In the genomic region with DNA sequence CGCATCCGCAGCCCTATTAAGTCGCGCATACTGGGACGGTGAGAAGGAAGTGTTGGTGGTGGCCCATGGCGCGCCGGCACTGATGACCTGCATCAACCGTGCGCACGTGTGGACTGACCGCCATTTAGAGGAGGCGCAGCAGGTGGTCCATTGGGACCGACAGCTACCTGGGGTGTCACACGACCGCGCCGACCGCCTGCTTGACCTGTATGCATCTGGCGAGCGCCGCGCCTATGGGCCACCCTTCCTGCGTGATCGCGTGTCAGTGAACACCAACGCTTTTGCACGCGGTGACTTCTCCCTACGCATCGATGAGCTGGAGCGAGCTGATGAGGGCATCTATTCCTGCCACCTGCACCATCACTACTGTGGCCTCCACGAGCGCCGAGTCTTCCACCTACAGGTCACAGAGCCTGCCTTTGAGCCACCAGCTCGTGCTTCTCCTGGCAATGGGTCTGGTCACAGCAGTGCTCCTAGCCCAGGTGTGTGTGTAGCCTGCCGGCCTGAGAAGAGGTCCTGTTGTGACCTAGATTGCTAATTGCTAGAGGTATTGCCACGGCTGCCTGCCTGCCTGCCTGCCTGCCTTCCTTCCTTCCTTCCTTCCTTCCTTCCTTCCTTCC, we compare ENCODE assay signal across 8 mouse cellular contexts. TPM values are rescaled to one million over a fixed set of nuclear protein-coding genes. Genes with fewer than 3 reads are reported as not detected.
DNase-seq lines count a peak whose midpoint lies in the region; ATAC-seq lines count a peak whose summit lies in the region.

No protein-coding gene starts in this region.

- H3K9me3 ChIP-seq in kidney, embryonic 16.5 days (ENCODE audit: low read length), result no peaks in the 10 kb centered on the region
- H3K9me3 ChIP-seq in hindbrain, embryonic 10.5 days, result no peaks in the 10 kb centered on the region
- no peaks in the 10 kb centered on the region for H3K9me3 ChIP-seq in midbrain, embryonic 11.5 days (ENCODE audit: control insufficient read depth, low read length)

- no peak overlapping the region for H3K9ac ChIP-seq in kidney, embryonic 16.5 days (replicated peaks; ENCODE audit: low read length)
- no peak overlapping the region for H3K9ac ChIP-seq in midbrain, embryonic 11.5 days (ENCODE audit: low read length)

- no peak for ATAC-seq in kidney, embryonic 16.5 days (ENCODE audit: low FRiP score, low TSS enrichment)
- ATAC-seq in midbrain, embryonic 11.5 days (ENCODE audit: low FRiP score), result no peak

- peak overlapping the region; percentile 82 for H3K4me2 ChIP-seq in kidney, embryonic 16.5 days (replicated peaks; ENCODE audit: low read depth, low read length)
- H3K4me2 ChIP-seq in midbrain, embryonic 11.5 days, result peak overlapping the region; percentile 76

- H3K27ac ChIP-seq in kidney, embryonic 16.5 days (ENCODE audit: low read length), result no peak overlapping the region
- H3K27ac ChIP-seq in hindbrain, embryonic 10.5 days, result no peak overlapping the region; the same call in 1 of the 2 replicates
- no peak overlapping the region for H3K27ac ChIP-seq in midbrain, embryonic 11.5 days (ENCODE audit: low read depth, low read length)

- DNase-seq in kidney, adult 18-20 months, result no peak
- peak; percentile 67 for DNase-seq in cerebellum, adult 9-11 months
- DNase-seq in hindbrain, embryonic 10.5 days (ENCODE audit: low spot score), result no peak
- DNase-seq in midbrain, embryonic 11.5 days (ENCODE audit: low spot score, missing footprints), result no peak
- DNase-seq in layer of hippocampus, adult 9-10 months (ENCODE audit: low spot score), result no peak
- no peak for DNase-seq in gastrocnemius, postnatal 25 days
- DNase-seq in urinary bladder, postnatal 14 days (ENCODE audit: low spot score), result no peak

- H3K27me3 ChIP-seq in kidney, embryonic 16.5 days (ENCODE audit: insufficient read depth, low read length), result no peaks in the 10 kb centered on the region
- H3K27me3 ChIP-seq in hindbrain, embryonic 10.5 days (ENCODE audit: insufficient read depth, poor library complexity, severe bottlenecking), result peaks cover 24% of the 10 kb centered on the region
- peaks cover 7% of the 10 kb centered on the region; the same call in 1 of the 2 replicates for H3K27me3 ChIP-seq in midbrain, embryonic 11.5 days (ENCODE audit: control insufficient read depth, insufficient read depth, low read length)

- peaks cover 35% of the 10 kb centered on the region for H3K4me1 ChIP-seq in kidney, embryonic 16.5 days (ENCODE audit: insufficient read depth, low read length)
- peaks cover 45% of the 10 kb centered on the region for H3K4me1 ChIP-seq in hindbrain, embryonic 10.5 days (replicated peaks)
- peaks cover 26% of the 10 kb centered on the region for H3K4me1 ChIP-seq in midbrain, embryonic 11.5 days (ENCODE audit: control insufficient read depth, insufficient read depth, low read length)

- peak overlapping the region; percentile 59 for H3K4me3 ChIP-seq in kidney, embryonic 16.5 days (ENCODE audit: low read length)
- peak overlapping the region; percentile 57 for H3K4me3 ChIP-seq in hindbrain, embryonic 10.5 days
- 0 out of 2 replicates have a peak overlapping the region, but pooled peaks have one; percentile 39 for H3K4me3 ChIP-seq in midbrain, embryonic 11.5 days (ENCODE audit: low read depth, low read length)

- 39% methylated on average over 38 of the region's 38 CpGs for WGBS in kidney, embryonic 16.5 days
- 36% methylated on average over 38 of the region's 38 CpGs for WGBS in hindbrain, embryonic 10.5 days
- 37% methylated on average over 37 of the region's 38 CpGs for WGBS in midbrain, embryonic 11.5 days

- peaks cover 13% of the 10 kb centered on the region for H3K36me3 ChIP-seq in kidney, embryonic 16.5 days (ENCODE audit: insufficient read depth, low read length)
- peaks cover 26% of the 10 kb centered on the region for H3K36me3 ChIP-seq in hindbrain, embryonic 10.5 days
- H3K36me3 ChIP-seq in midbrain, embryonic 11.5 days (ENCODE audit: control insufficient read depth, insufficient read depth, low read length), result no peaks in the 10 kb centered on the region

RNA-seq across cellular contexts. Expression of gene Mxra8, which starts 2.3 kb away (rescaled TPM):
- 119 and 125 TPM in 2 replicates for polyA plus RNA-seq in kidney, embryonic 16.5 days (2015; fragmentation: Nextera tagmentation; extraction: Ambion mirVana)
- polyA plus RNA-seq in hindbrain, embryonic 10.5 days (2016; fragmentation: Nextera tagmentation; extraction: Ambion mirVana), result 56.1 and 56.7 TPM in 2 replicates
- 37.7 and 41.9 TPM in 2 replicates for polyA plus RNA-seq in midbrain, embryonic 11.5 days (2014; fragmentation: Nextera tagmentation; extraction: Ambion mirVana)
- total RNA-seq in gastrocnemius, postnatal 25 days (2021), result 10 to 100 TPM; 37.5 to 37.6 TPM

RNA-seq across cellular contexts. Expression of gene Dvl1, which starts 5.4 kb away (rescaled TPM):
- 5.5 and 6.3 TPM in 2 replicates for polyA plus RNA-seq in kidney, embryonic 16.5 days (2015; fragmentation: Nextera tagmentation; extraction: Ambion mirVana)
- polyA plus RNA-seq in hindbrain, embryonic 10.5 days (2016; fragmentation: Nextera tagmentation; extraction: Ambion mirVana), result 4.3 and 5.1 TPM in 2 replicates
- polyA plus RNA-seq in midbrain, embryonic 11.5 days (2014; fragmentation: Nextera tagmentation; extraction: Ambion mirVana), result 8.6 and 10.7 TPM in 2 replicates
- 100 to 1,000 TPM in 1 of 2 experiments, 10 to 100 TPM in 1; 100.0 to 103 TPM for total RNA-seq in gastrocnemius, postnatal 25 days (2021)

RNA-seq across cellular contexts. Expression of gene Aurkaip1, which starts 10.7 kb away (rescaled TPM):
- 143 and 157 TPM in 2 replicates for polyA plus RNA-seq in kidney, embryonic 16.5 days (2015; fragmentation: Nextera tagmentation; extraction: Ambion mirVana)
- polyA plus RNA-seq in hindbrain, embryonic 10.5 days (2016; fragmentation: Nextera tagmentation; extraction: Ambion mirVana), result 171 and 186 TPM in 2 replicates
- 113 and 128 TPM in 2 replicates for polyA plus RNA-seq in midbrain, embryonic 11.5 days (2014; fragmentation: Nextera tagmentation; extraction: Ambion mirVana)
- 10 to 100 TPM; 68.4 to 70.9 TPM for total RNA-seq in gastrocnemius, postnatal 25 days (2021)

RNA-seq across cellular contexts. Expression of gene Tas1r3, which starts 21.4 kb away (rescaled TPM):
- polyA plus RNA-seq in kidney, embryonic 16.5 days (2015; fragmentation: Nextera tagmentation; extraction: Ambion mirVana), result 0.22 and 0.40 TPM in 2 replicates
- polyA plus RNA-seq in hindbrain, embryonic 10.5 days (2016; fragmentation: Nextera tagmentation; extraction: Ambion mirVana), result 0.37 and 0.41 TPM in 2 replicates
- 0.34 and 0.59 TPM in 2 replicates for polyA plus RNA-seq in midbrain, embryonic 11.5 days (2014; fragmentation: Nextera tagmentation; extraction: Ambion mirVana)
- under 1 TPM in 1 of 2 experiments, not detected in 1; 0.11 TPM for total RNA-seq in gastrocnemius, postnatal 25 days (2021)

RNA-seq across cellular contexts. Expression of gene Cptp, which starts 27.5 kb away (rescaled TPM):
- polyA plus RNA-seq in kidney, embryonic 16.5 days (2015; fragmentation: Nextera tagmentation; extraction: Ambion mirVana), result 20.0 TPM in 2 replicates
- 22.0 and 24.8 TPM in 2 replicates for polyA plus RNA-seq in hindbrain, embryonic 10.5 days (2016; fragmentation: Nextera tagmentation; extraction: Ambion mirVana)
- polyA plus RNA-seq in midbrain, embryonic 11.5 days (2014; fragmentation: Nextera tagmentation; extraction: Ambion mirVana), result 24.7 and 24.8 TPM in 2 replicates
- total RNA-seq in gastrocnemius, postnatal 25 days (2021), result 10 to 100 TPM; 15.6 to 16.6 TPM
